In the genomic region with DNA sequence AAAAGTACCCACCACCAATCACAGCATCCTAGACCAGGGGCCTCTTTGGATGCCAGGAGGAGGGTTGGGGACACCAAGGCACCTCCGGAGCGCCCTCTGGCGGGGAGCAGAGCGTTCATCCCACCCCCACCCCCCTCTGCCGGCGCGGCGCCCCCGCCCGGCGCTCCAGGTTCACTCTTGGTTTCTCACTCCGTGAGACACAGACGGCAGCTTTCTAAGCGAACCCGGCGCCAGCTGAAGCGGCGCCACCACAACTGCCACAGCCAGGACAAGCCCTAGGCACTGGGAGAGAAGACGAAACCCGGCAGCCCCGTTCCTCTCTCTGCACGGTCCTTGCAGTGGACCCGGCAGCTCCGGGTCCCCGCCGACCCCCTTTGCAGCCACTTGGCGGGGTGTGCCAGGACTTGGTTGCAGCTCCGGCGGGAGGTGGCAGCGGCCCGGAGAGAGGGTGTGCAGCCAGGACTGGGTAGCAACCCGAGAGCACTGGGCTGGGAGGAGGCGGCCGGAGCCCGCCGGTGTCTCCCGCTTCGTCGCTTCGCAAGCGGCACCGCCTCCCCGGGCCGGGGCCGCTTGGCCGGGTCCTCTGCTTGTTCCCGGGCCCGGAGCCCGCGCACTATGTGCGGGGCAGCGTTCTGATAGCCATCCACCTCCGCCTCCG, we compare ENCODE assay signal across 8 mouse cellular contexts. TPM values are rescaled to one million over a fixed set of nuclear protein-coding genes. Genes with fewer than 3 reads are reported as not detected.
DNase-seq lines count a peak whose midpoint lies in the region; ATAC-seq lines count a peak whose summit lies in the region.

TSS of gene Slc35f1 (plus strand) at position 200 of the 658 bp plus-strand sequence.

- peaks cover 9% of the 10 kb centered on the region; the same call in 1 of the 2 replicates for H3K4me1 ChIP-seq in hindbrain, embryonic 14.5 days (replicated peaks; ENCODE audit: control insufficient read depth, insufficient read depth, low read length)

- H3K27ac ChIP-seq in hindbrain, embryonic 14.5 days, result peak within 1 kb of the TSS; percentile 93

- peak; percentile 77 for DNase-seq in adrenal gland, adult 2 months
- DNase-seq in cerebellum, adult 9-10 months, result peak; percentile 30
- DNase-seq in hindbrain, embryonic 14.5 days (ENCODE audit: low spot score), result peak; percentile 91
- peak; percentile 84 to 95 for DNase-seq in layer of hippocampus, postnatal 25 days (ENCODE audit: extremely low spot score in 1 of 2, low spot score in 1 of 2)
- DNase-seq in lung, postnatal 14 days, result peak; percentile 50
- peak; percentile 91 for DNase-seq in right cerebral cortex, postnatal 14 days
- no peak for DNase-seq in spleen, postnatal 14 days (ENCODE audit: low spot score in 2 of 2)

- peak within 1 kb of the TSS; percentile 68 for H3K4me2 ChIP-seq in hindbrain, embryonic 14.5 days (replicated peaks)

- peak within 1 kb of the TSS; percentile 76 for H3K4me3 ChIP-seq in hindbrain, embryonic 14.5 days (replicated peaks; ENCODE audit: low read length)

- H3K27me3 ChIP-seq in hindbrain, embryonic 14.5 days (ENCODE audit: control insufficient read depth, insufficient read depth, low read length), result no peaks in the 10 kb centered on the region

- H3K36me3 ChIP-seq in hindbrain, embryonic 14.5 days (replicated peaks; ENCODE audit: control insufficient read depth, insufficient read depth), result no peaks in the 10 kb centered on the region

- WGBS in hindbrain, embryonic 14.5 days, result under 1% methylated on average over 54 of the region's 54 CpGs

- H3K9me3 ChIP-seq in hindbrain, embryonic 14.5 days (ENCODE audit: control insufficient read depth, low read length), result no peaks in the 10 kb centered on the region

- ATAC-seq in frontal cortex, adult (ENCODE audit: low TSS enrichment), result peak; percentile 95
- ATAC-seq in hindbrain, embryonic 14.5 days (ENCODE audit: low FRiP score), result peak; percentile 94

- peak within 1 kb of the TSS; percentile 94 for H3K9ac ChIP-seq in hindbrain, embryonic 14.5 days

RNA-seq across cellular contexts. Expression of gene Slc35f1, which starts in this region (rescaled TPM):
- 1 to 10 TPM in 1 of 2 experiments, under 1 TPM in 1; 0.98 to 1.3 TPM for total RNA-seq in adrenal gland, adult 2 months (2021)
- polyA plus RNA-seq in adrenal gland, adult 2 months (2012; rRNA removed), result 0.46 and 1.0 TPM in 2 replicates
- 30.5 and 35.1 TPM in 2 replicates for polyA plus RNA-seq in hindbrain, embryonic 14.5 days (2014; fragmentation: Nextera tagmentation; extraction: Ambion mirVana)
- 10 to 100 TPM; 32.6 to 34.5 TPM for total RNA-seq in layer of hippocampus, postnatal 25 days (2021)

Comparison
In these comparisons a context has a peak if more than half of its experiments do, and no peak if none do; other contexts are left out.
1. RNA of gene Slc35f1 (total RNA-seq): 32.6 to 34.5 TPM in layer of hippocampus, postnatal 25 days; 0.98 to 1.3 TPM in adrenal gland, adult 2 months; every median in the first group is over 10 times any median in the second.
2. RNA of gene Slc35f1 (polyA plus RNA-seq): 30.5 to 35.1 TPM in hindbrain, embryonic 14.5 days; 0.46 to 1.0 TPM in adrenal gland, adult 2 months; every median in the first group is over 10 times any median in the second.
3. DNase-seq: peak in adrenal gland, adult 2 months (single experiment), cerebellum, adult 9-10 months (single experiment), hindbrain, embryonic 14.5 days (single experiment), layer of hippocampus, postnatal 25 days (2 of 2), lung, postnatal 14 days (single experiment) and right cerebral cortex, postnatal 14 days (single experiment); none in spleen, postnatal 14 days (0 of 2).